Mouse (Mus musculus) CH12.LX (cell line): ENCODE results near the gene Cd163l1.

ENCODE experiments used
- CHD1 ChIP-seq: IDR thresholded peaks from 2 replicates; pipeline ENCODE4 v1.6.1; 2012; ENCODE audit warnings: low read depth, low read length, improper control_type of control experiment, inconsistent platforms
- CTCF ChIP-seq, 2 experiments: IDR thresholded peaks in 1 of 2; conservative IDR thresholded peaks in 1 of 2; 2 replicates each; pipeline ENCODE4 v1.5.1; 2011 to 2012; ENCODE audit warnings: low read depth in 2 of 2, low read length in 2 of 2, improper control_type of control experiment in 1 of 2, inconsistent platforms in 1 of 2, mild to moderate bottlenecking in 1 of 2, moderate library complexity in 1 of 2
- KAT2A ChIP-seq: IDR thresholded peaks from 2 replicates; pipeline ENCODE4 v1.6.1; 2012; ENCODE audit warnings: low read length, improper control_type of control experiment, inconsistent platforms; ENCODE audit not compliant: insufficient replicate concordance
- MAFK ChIP-seq: IDR thresholded peaks from 2 replicates; pipeline ENCODE4 v1.6.1; 2011; ENCODE audit warnings: low read length, improper control_type of control experiment; ENCODE audit not compliant: insufficient replicate concordance
- MEF2A ChIP-seq: IDR thresholded peaks from 2 replicates; pipeline ENCODE4 v1.6.1; 2014; ENCODE audit warnings: low read depth, mild to moderate bottlenecking, inconsistent platforms, low read length, improper control_type of control experiment, borderline replicate concordance
- PAX5 ChIP-seq: IDR thresholded peaks from 2 replicates; pipeline ENCODE4 v1.6.1; 2012; ENCODE audit warnings: low read length, inconsistent platforms, mixed read lengths
- POLR2A ChIP-seq: IDR thresholded peaks from 2 replicates; pipeline ENCODE4 v1.6.1; 2011; ENCODE audit warnings: low read depth, mild to moderate bottlenecking, improper control_type of control experiment, low read length
- TCF12 ChIP-seq: IDR thresholded peaks from 2 replicates; pipeline ENCODE4 v1.6.1; 2014; ENCODE audit warnings: low read depth, mild to moderate bottlenecking, inconsistent platforms, low read length, improper control_type of control experiment
- ZC3H11A ChIP-seq: IDR thresholded peaks from 2 replicates; pipeline ENCODE4 v1.6.1; 2012; ENCODE audit warnings: low read depth, mild to moderate bottlenecking, inconsistent platforms, low read length, improper control_type of control experiment

DNA sequence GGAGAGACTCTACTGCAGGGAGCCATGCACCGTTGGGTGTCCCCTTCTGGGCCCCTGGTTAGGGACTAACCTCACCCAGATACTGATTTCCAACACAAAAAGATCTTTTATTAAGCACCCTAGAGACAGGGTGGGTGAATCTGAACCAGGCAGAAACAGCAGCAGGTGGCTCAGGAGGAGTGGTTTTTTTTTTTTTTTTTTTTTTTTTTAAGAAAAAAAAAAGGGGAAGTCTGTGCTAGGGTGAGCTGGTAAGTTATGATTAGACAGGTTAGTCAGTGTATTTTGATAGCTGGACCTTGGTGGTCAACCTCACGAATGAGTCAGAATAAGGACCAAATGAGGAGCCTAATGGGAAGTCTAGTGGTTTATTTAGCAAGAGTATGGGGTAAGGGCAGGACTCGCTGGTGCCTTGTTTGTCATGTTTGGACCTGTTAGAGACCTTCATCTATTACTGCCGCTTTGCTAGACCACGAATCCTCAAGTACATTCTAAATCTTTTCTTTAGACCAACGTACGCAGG is 35.8 kb downstream of the Cd163l1 start:
- TF ChIP-seq TCF12: no peak
- no peak for TF ChIP-seq ZC3H11A
- TF ChIP-seq POLR2A: no peak
- TF ChIP-seq CTCF (conservative IDR thresholded peaks at IDR 0.05 in 1 of 2, IDR thresholded peaks at IDR 0.05 in 1 of 2; ENCODE audit: low read depth in 2 of 2, low read length in 2 of 2): no peak
- TF ChIP-seq KAT2A: no peak
- no peak for TF ChIP-seq MAFK
- no peak for TF ChIP-seq MEF2A
- TF ChIP-seq PAX5: no peak
- TF ChIP-seq CHD1: no peak
